Mouse (Mus musculus) liver, adult 2 months (tissue): ENCODE measurements around the gene Rcc1l.

ENCODE experiments used
- CTCF ChIP-seq: fragments of 200-500 bp; IDR thresholded peaks from 2 replicates; pipeline ENCODE4 v1.5.1; 2011; ENCODE audit warnings: low read depth, low read length, control low read depth
- POLR2A ChIP-seq: fragments of 200-500 bp; IDR thresholded peaks from 2 replicates; pipeline ENCODE4 v1.6.1; 2011; ENCODE audit warnings: low read length, control low read depth; ENCODE audit not compliant: insufficient read depth; ENCODE audit errors: extremely low read depth

DNA sequence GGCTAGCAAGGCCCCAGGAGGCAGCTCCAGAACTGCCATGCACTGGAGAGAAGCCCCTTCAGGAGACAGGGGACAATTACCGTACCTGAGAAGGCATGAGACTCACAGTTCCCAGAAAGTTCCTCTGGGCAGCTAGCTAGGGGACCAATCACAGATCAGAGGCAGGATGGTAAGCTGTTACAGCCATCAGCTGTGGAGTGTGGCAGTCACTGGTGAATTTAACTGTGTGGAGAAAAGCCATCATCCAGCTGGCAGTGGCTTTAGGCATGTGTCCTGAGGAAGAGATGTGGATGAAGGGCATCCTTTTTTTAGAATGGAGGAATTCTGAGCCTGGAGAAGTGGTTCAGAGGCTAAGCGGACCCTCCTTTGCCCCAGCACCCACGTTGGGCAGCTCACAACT, 56.4 kb downstream of the Rcc1l start:
- TF ChIP-seq POLR2A (no peak), CTCF (no peak)
